20 mouse cellular contexts compared by ENCODE assay signal in genomic region chr9:57698466-57699150, GRCm38 (mm10). TPM values are rescaled to one million over a fixed set of nuclear protein-coding genes. Genes with fewer than 3 reads are reported as not detected.
DNase-seq lines count a peak whose midpoint lies in the region; ATAC-seq and TF ChIP-seq lines count a peak whose summit lies in the region.
"Had no signal": no experiment of that assay in that cellular context is flagged by ENCODE, and none has a peak within 500 bp of the region (broad histone marks: within the 10 kb centered on the region; RNA-seq: fewer than 3 reads in every experiment).

No protein-coding gene starts in this region.

- no peaks in the 10 kb centered on the region for H3K9me3 ChIP-seq in liver, embryonic 12.5 days (replicated peaks)
- no peaks in the 10 kb centered on the region for H3K9me3 ChIP-seq in MEL (replicated peaks; ENCODE audit: insufficient read depth, low read length)
- no peaks in the 10 kb centered on the region for H3K9me3 ChIP-seq in embryonic facial prominence, embryonic 14.5 days (ENCODE audit: control insufficient read depth, low read length)
- H3K9me3 ChIP-seq: heart, embryonic 12.5 days; limb, embryonic 12.5 days; neural tube, embryonic 15.5 days had no signal

- H3K27ac ChIP-seq in gastrocnemius, adult 2 months = peak overlapping the region; percentile 20; the same call in 1 of the 2 replicates
- no peak overlapping the region for H3K27ac ChIP-seq in liver, adult 2 months (replicated peaks; ENCODE audit: insufficient read depth, low read depth, low read length)
- H3K27ac ChIP-seq in liver, embryonic 12.5 days = no peak overlapping the region
- no peak overlapping the region for H3K27ac ChIP-seq in MEL (ENCODE audit: control insufficient read depth, low read depth, low read length)
- H3K27ac ChIP-seq in embryonic facial prominence, embryonic 14.5 days (replicated peaks; ENCODE audit: low read depth, low read length) = no peak overlapping the region
- H3K27ac ChIP-seq: limb, embryonic 12.5 days; neural tube, embryonic 15.5 days had no signal

- H3K79me2 ChIP-seq in liver, adult 2 months (ENCODE audit: control insufficient read depth, insufficient read depth, low read length) = no peaks in the 10 kb centered on the region
- H3K79me2 ChIP-seq in MEL (ENCODE audit: control insufficient read depth, insufficient read depth, low read length, poor library complexity) = no peaks in the 10 kb centered on the region

- TF ChIP-seq POLR2A in liver, adult 2 months (IDR thresholded peaks at IDR 0.05; ENCODE audit: extremely low read depth, insufficient read depth, low read length) = no peak
- no peak for TF ChIP-seq POLR2A in MEL (IDR thresholded peaks at IDR 0.05; ENCODE audit: control insufficient read depth in 1 of 2, insufficient read depth in 1 of 2, low read depth in 1 of 2, low read length in 2 of 2, poor library complexity in 1 of 2)

- no peak overlapping the region for H3K4me3 ChIP-seq in gastrocnemius, adult 2 months
- H3K4me3 ChIP-seq in liver, adult 2 months (ENCODE audit: insufficient read depth, low read depth, low read length) = no peak overlapping the region
- H3K4me3 ChIP-seq in liver, embryonic 12.5 days = no peak overlapping the region
- no peak overlapping the region for H3K4me3 ChIP-seq in MEL (ENCODE audit: control insufficient read depth in 1 of 2, insufficient read depth in 1 of 2, low read depth in 2 of 2, low read length in 2 of 2)
- H3K4me3 ChIP-seq in embryonic facial prominence, embryonic 14.5 days (ENCODE audit: low read depth, low read length) = no peak overlapping the region
- H3K4me3 ChIP-seq: heart, embryonic 12.5 days; limb, embryonic 12.5 days; neural tube, embryonic 15.5 days had no signal

- 93% methylated on average over 1 of the region's 1 CpGs for WGBS in liver, adult 2 months
- WGBS in liver, embryonic 12.5 days (ENCODE audit: insufficient replicate concordance) = 67% methylated on average over 1 of the region's 1 CpGs
- WGBS in embryonic facial prominence, embryonic 14.5 days = 72% methylated on average over 1 of the region's 1 CpGs

- no peak for DNase-seq in gastrocnemius, adult 2 months
- no peak for DNase-seq in gastrocnemius, postnatal 25 days
- peak; percentile 72 for DNase-seq in liver, adult 2 months (ENCODE audit: extremely low read depth, low read depth, low spot score)
- peak; percentile 50 for DNase-seq in MEL (ENCODE audit: low read depth, low spot score)
- DNase-seq in embryonic facial prominence, embryonic 14.5 days (ENCODE audit: low spot score) = peak; percentile 34
- no peak for DNase-seq in right cerebral cortex, postnatal 4 days
- no peak for DNase-seq in kidney, adult 11 months
- DNase-seq: adrenal gland, postnatal 25 days; cerebellum, adult 11 months; kidney, adult 18-20 months; lung, postnatal 14 days; right cerebral cortex, postnatal 25 days had no signal

- no peaks in the 10 kb centered on the region for H3K27me3 ChIP-seq in liver, adult 2 months (ENCODE audit: control insufficient read depth, insufficient read depth, low read length)
- peaks cover 62% of the 10 kb centered on the region for H3K27me3 ChIP-seq in liver, embryonic 12.5 days (replicated peaks)
- H3K27me3 ChIP-seq in MEL (ENCODE audit: control insufficient read depth in 1 of 2, insufficient read depth in 2 of 2, low read length in 2 of 2) = peaks cover 28 to 32% of the 10 kb centered on the region in 2 experiments
- peaks cover 31% of the 10 kb centered on the region for H3K27me3 ChIP-seq in embryonic facial prominence, embryonic 14.5 days (replicated peaks; ENCODE audit: control insufficient read depth, insufficient read depth, low read length)

- no peak for ATAC-seq in liver, embryonic 12.5 days
- no peak for ATAC-seq in embryonic facial prominence, embryonic 14.5 days (ENCODE audit: low read depth)
- ATAC-seq: CD4-positive, CD25-positive, alpha-beta regulatory T cell, adult 4 months had no signal

- no peak overlapping the region for H3K9ac ChIP-seq in liver, adult 2 months (ENCODE audit: low read depth, low read length)
- H3K9ac ChIP-seq in liver, embryonic 12.5 days = no peak overlapping the region
- no peak overlapping the region for H3K9ac ChIP-seq in MEL (ENCODE audit: control insufficient read depth, low read depth, low read length, poor library complexity, severe bottlenecking)
- H3K9ac ChIP-seq in embryonic facial prominence, embryonic 14.5 days (ENCODE audit: low read depth, low read length) = no peak overlapping the region
- H3K9ac ChIP-seq: heart, embryonic 12.5 days; limb, embryonic 12.5 days; neural tube, embryonic 15.5 days had no signal

- TF ChIP-seq CTCF in gastrocnemius, adult 2 months (IDR thresholded peaks at IDR 0.05) = no peak
- no peak for TF ChIP-seq CTCF in liver, adult 2 months (IDR thresholded peaks at IDR 0.05; ENCODE audit: low read depth, low read length)
- TF ChIP-seq CTCF in MEL (IDR thresholded peaks at IDR 0.05 in 2 of 3, conservative IDR thresholded peaks at IDR 0.05 in 1 of 3; ENCODE audit: control insufficient read depth in 1 of 3, insufficient read depth in 1 of 3, low read depth in 2 of 3, low read length in 3 of 3, poor library complexity in 1 of 3, severe bottlenecking in 1 of 3) = no peak

- TF ChIP-seq EP300 in MEL (IDR thresholded peaks at IDR 0.05; ENCODE audit: low read depth in 1 of 2, low read length in 2 of 2) = no peak

- H3K4me2 ChIP-seq in liver, embryonic 12.5 days = no peak overlapping the region
- no peak overlapping the region for H3K4me2 ChIP-seq in embryonic facial prominence, embryonic 14.5 days (ENCODE audit: low read depth, low read length)
- H3K4me2 ChIP-seq: heart, embryonic 12.5 days; limb, embryonic 12.5 days; neural tube, embryonic 15.5 days had no signal

- intact Hi-C loops in gastrocnemius, adult 2 months (cut with DNase I) = no loop called here

- TF ChIP-seq RAD21 in MEL (IDR thresholded peaks at IDR 0.05; ENCODE audit: low read depth, low read length) = no peak

- H3K4me1 ChIP-seq in liver, adult 2 months (ENCODE audit: control insufficient read depth, insufficient read depth, low read length) = peaks cover 7% of the 10 kb centered on the region
- peaks cover 24% of the 10 kb centered on the region for H3K4me1 ChIP-seq in liver, embryonic 12.5 days
- peaks cover 0 to 7% of the 10 kb centered on the region in 2 experiments; a peak in 2 of 4 replicates for H3K4me1 ChIP-seq in MEL (ENCODE audit: control insufficient read depth in 1 of 2, insufficient read depth in 2 of 2, low read length in 2 of 2)
- H3K4me1 ChIP-seq in embryonic facial prominence, embryonic 14.5 days (ENCODE audit: control insufficient read depth, insufficient read depth, low read length) = peaks cover 5% of the 10 kb centered on the region; the same call in 1 of the 2 replicates

- H3K36me3 ChIP-seq in liver, adult 2 months (ENCODE audit: control insufficient read depth, insufficient read depth, low read length) = no peaks in the 10 kb centered on the region
- H3K36me3 ChIP-seq in liver, embryonic 12.5 days = no peaks in the 10 kb centered on the region
- no peaks in the 10 kb centered on the region for H3K36me3 ChIP-seq in MEL (ENCODE audit: control insufficient read depth in 1 of 2, insufficient read depth in 2 of 2, low read length in 2 of 2)
- H3K36me3 ChIP-seq in embryonic facial prominence, embryonic 14.5 days (ENCODE audit: control insufficient read depth, insufficient read depth, low read length) = no peaks in the 10 kb centered on the region
- H3K36me3 ChIP-seq: heart, embryonic 12.5 days; limb, embryonic 12.5 days; neural tube, embryonic 15.5 days had no signal

RNA-seq across cellular contexts. Expression of gene Edc3, which starts 9.7 kb away (rescaled TPM):
- total RNA-seq in gastrocnemius, adult 2 months (2021) = 1 to 10 TPM; 5.9 to 6.6 TPM
- total RNA-seq in gastrocnemius, postnatal 25 days (2021) = 1 to 10 TPM; 4.9 to 6.0 TPM
- total RNA-seq in liver, adult 2 months (2014; rRNA removed) = 5.7 and 6.4 TPM in 2 replicates
- polyA plus RNA-seq in liver, adult 2 months (2012; rRNA removed) = 6.6 TPM in 2 replicates
- 21.2 and 22.2 TPM in 2 replicates for polyA plus RNA-seq in liver, embryonic 12.5 days (2016; fragmentation: Nextera tagmentation; extraction: Ambion mirVana)
- total RNA-seq in MEL (2012; rRNA removed) = 7.2 and 8.0 TPM in 2 replicates
- 10 to 100 TPM in 1 of 2 experiments, not detected in 1; 25.7 TPM for polyA plus RNA-seq in MEL (2012; ENCODE audit: insufficient read depth in 1 of 2, insufficient read length in 2 of 2, low read depth in 1 of 2, low replicate concordance in 2 of 2, missing spikeins in 1 of 2)
- 22.1 and 25.0 TPM in 2 replicates for polyA plus RNA-seq in embryonic facial prominence, embryonic 14.5 days (2014; fragmentation: Nextera tagmentation; extraction: Ambion mirVana)

RNA-seq across cellular contexts. Expression of gene Cyp1a1, which starts 10.9 kb away (rescaled TPM):
- total RNA-seq in gastrocnemius, adult 2 months (2021) = under 1 TPM; 0.36 to 0.53 TPM
- under 1 TPM; 0.21 to 0.31 TPM for total RNA-seq in gastrocnemius, postnatal 25 days (2021)
- total RNA-seq in liver, adult 2 months (2014; rRNA removed) = 0.74 and 1.0 TPM in 2 replicates
- polyA plus RNA-seq in liver, adult 2 months (2012; rRNA removed) = 1.0 TPM in 2 replicates
- 0.16 and 0.19 TPM in 2 replicates for polyA plus RNA-seq in liver, embryonic 12.5 days (2016; fragmentation: Nextera tagmentation; extraction: Ambion mirVana)
- total RNA-seq in MEL (2012; rRNA removed) = 0.04 and 0.07 TPM in 2 replicates
- under 1 TPM in 1 of 2 experiments, not detected in 1; 0.26 TPM for polyA plus RNA-seq in MEL (2012; ENCODE audit: insufficient read depth in 1 of 2, insufficient read length in 2 of 2, low read depth in 1 of 2, low replicate concordance in 2 of 2, missing spikeins in 1 of 2)
- 0.08 TPM in 1 of 2 replicates, not detected in the other for polyA plus RNA-seq in embryonic facial prominence, embryonic 14.5 days (2014; fragmentation: Nextera tagmentation; extraction: Ambion mirVana)
- total RNA-seq: hematopoietic stem cell, adult 5-6 weeks had no signal
- polyA plus RNA-seq: CD4-positive, CD25-positive, alpha-beta regulatory T cell, adult 4 months; heart, embryonic 12.5 days; limb, embryonic 12.5 days had no signal

RNA-seq across cellular contexts. Expression of gene Cyp1a2, which starts 15.1 kb away (rescaled TPM):
- total RNA-seq in gastrocnemius, adult 2 months (2021) = not detected
- total RNA-seq in gastrocnemius, postnatal 25 days (2021) = not detected
- 495 and 621 TPM in 2 replicates for total RNA-seq in liver, adult 2 months (2014; rRNA removed)
- polyA plus RNA-seq in liver, adult 2 months (2012; rRNA removed) = 954 and 976 TPM in 2 replicates
- polyA plus RNA-seq in liver, embryonic 12.5 days (2016; fragmentation: Nextera tagmentation; extraction: Ambion mirVana) = not detected in 2 replicates
- not detected in 2 replicates for total RNA-seq in MEL (2012; rRNA removed)
- polyA plus RNA-seq in MEL (2012; ENCODE audit: insufficient read depth in 1 of 2, insufficient read length in 2 of 2, low read depth in 1 of 2, low replicate concordance in 2 of 2, missing spikeins in 1 of 2) = not detected
- not detected in 2 replicates for polyA plus RNA-seq in embryonic facial prominence, embryonic 14.5 days (2014; fragmentation: Nextera tagmentation; extraction: Ambion mirVana)
- total RNA-seq: adrenal gland, postnatal 25 days; gastrocnemius, adult 8-10 months; hematopoietic stem cell, adult 5-6 weeks; layer of hippocampus, adult 18-20 months had no signal
- polyA plus RNA-seq: CD4-positive, CD25-positive, alpha-beta regulatory T cell, adult 4 months; heart, embryonic 12.5 days; limb, embryonic 12.5 days; neural tube, embryonic 15.5 days had no signal

RNA-seq across cellular contexts. Expression of gene Csk, which starts 45.2 kb away (rescaled TPM):
- 10 to 100 TPM in 1 of 2 experiments, 1 to 10 TPM in 1; 7.1 to 14.0 TPM for total RNA-seq in gastrocnemius, adult 2 months (2021)
- total RNA-seq in gastrocnemius, postnatal 25 days (2021) = 10 to 100 TPM in 1 of 2 experiments, 1 to 10 TPM in 1; 8.4 to 13.0 TPM
- total RNA-seq in liver, adult 2 months (2014; rRNA removed) = 18.3 and 32.8 TPM in 2 replicates
- 31.4 and 33.9 TPM in 2 replicates for polyA plus RNA-seq in liver, adult 2 months (2012; rRNA removed)
- 27.0 and 27.8 TPM in 2 replicates for polyA plus RNA-seq in liver, embryonic 12.5 days (2016; fragmentation: Nextera tagmentation; extraction: Ambion mirVana)
- 213 and 215 TPM in 2 replicates for total RNA-seq in MEL (2012; rRNA removed)
- polyA plus RNA-seq in MEL (2012; ENCODE audit: insufficient read depth in 1 of 2, insufficient read length in 2 of 2, low read depth in 1 of 2, low replicate concordance in 2 of 2, missing spikeins in 1 of 2) = 100 to 1,000 TPM in 1 of 2 experiments, not detected in 1; 338 TPM
- 25.7 and 26.6 TPM in 2 replicates for polyA plus RNA-seq in embryonic facial prominence, embryonic 14.5 days (2014; fragmentation: Nextera tagmentation; extraction: Ambion mirVana)

Comparison
In these comparisons a context has a peak if more than half of its experiments do, and no peak if none do; other contexts are left out.
1. DNase-seq: peak in liver, adult 2 months (single experiment), MEL (single experiment) and embryonic facial prominence, embryonic 14.5 days (single experiment); none in gastrocnemius, adult 2 months (single experiment), gastrocnemius, postnatal 25 days (single experiment), right cerebral cortex, postnatal 4 days (single experiment) and kidney, adult 11 months (single experiment).
2. RNA of gene Cyp1a2, which starts 15.1 kb away (total RNA-seq): 495 to 621 TPM in liver, adult 2 months; not detected in gastrocnemius, adult 2 months, not detected in gastrocnemius, postnatal 25 days and not detected in MEL; every median in the first group is over 100 times any median in the second.